ENCODE assay signal across 18 mouse cellular contexts in genomic region chr5:146818906-146819623, GRCm38 (mm10). TPM values are rescaled to one million over a fixed set of nuclear protein-coding genes. Genes with fewer than 3 reads are reported as not detected.
DNase-seq lines count a peak whose midpoint lies in the region; ATAC-seq and TF ChIP-seq lines count a peak whose summit lies in the region.
"Had no signal": no experiment of that assay in that cellular context is flagged by ENCODE, and none has a peak within 500 bp of the region (broad histone marks: within the 10 kb centered on the region; RNA-seq: fewer than 3 reads in every experiment).

No protein-coding gene starts in this region.

- peak overlapping the region; percentile 42; the same call in 1 of the 2 replicates for H3K27ac ChIP-seq in neural tube, embryonic 13.5 days (replicated peaks)
- peak overlapping the region; percentile 20; the same call in 1 of the 2 replicates for H3K27ac ChIP-seq in small intestine, adult 2 months (ENCODE audit: insufficient read depth, low read depth, low read length)
- no peak overlapping the region for H3K27ac ChIP-seq in stomach, postnatal 0 days (replicated peaks)
- H3K27ac ChIP-seq: embryonic facial prominence, embryonic 12.5 days; intestine, embryonic 15.5 days; left cerebral cortex, adult 2 months had no signal

- no peak overlapping the region for H3K4me2 ChIP-seq in neural tube, embryonic 13.5 days
- no peak overlapping the region for H3K4me2 ChIP-seq in stomach, postnatal 0 days (replicated peaks; ENCODE audit: low read depth)
- H3K4me2 ChIP-seq: embryonic facial prominence, embryonic 12.5 days; intestine, embryonic 15.5 days; midbrain, embryonic 11.5 days had no signal

- H3K9ac ChIP-seq in neural tube, embryonic 13.5 days: no peak overlapping the region
- H3K9ac ChIP-seq in stomach, postnatal 0 days (ENCODE audit: low read length): no peak overlapping the region
- H3K9ac ChIP-seq: embryonic facial prominence, embryonic 12.5 days; intestine, embryonic 15.5 days had no signal

- WGBS in neural tube, embryonic 13.5 days: 58% methylated on average over 8 of the region's 8 CpGs
- 45% methylated on average over 8 of the region's 8 CpGs for WGBS in small intestine, adult 2 months
- 73% methylated on average over 8 of the region's 8 CpGs for WGBS in stomach, postnatal 0 days

- H3K9me3 ChIP-seq in neural tube, embryonic 13.5 days: no peaks in the 10 kb centered on the region
- no peaks in the 10 kb centered on the region for H3K9me3 ChIP-seq in stomach, postnatal 0 days (ENCODE audit: control insufficient read depth, low read length)
- H3K9me3 ChIP-seq: embryonic facial prominence, embryonic 12.5 days; intestine, embryonic 15.5 days had no signal

- ATAC-seq in neural tube, embryonic 13.5 days (ENCODE audit: low read depth): peak; percentile 40; the same call in 1 of the 2 replicates
- ATAC-seq in common myeloid progenitor, adult 5-6 weeks (replicated peaks; ENCODE audit: low read depth, poor library complexity, severe bottlenecking): peak; percentile 78
- ATAC-seq in stomach, postnatal 0 days (ENCODE audit: low FRiP score, low TSS enrichment): no peak
- ATAC-seq: forebrain, embryonic 14.5 days; intestine, embryonic 15.5 days had no signal

- H3K36me3 ChIP-seq in neural tube, embryonic 13.5 days: no peaks in the 10 kb centered on the region
- no peaks in the 10 kb centered on the region for H3K36me3 ChIP-seq in small intestine, adult 2 months (ENCODE audit: control insufficient read depth, insufficient read depth, low read length)
- no peaks in the 10 kb centered on the region for H3K36me3 ChIP-seq in stomach, postnatal 0 days (ENCODE audit: control insufficient read depth, insufficient read depth, low read length)
- H3K36me3 ChIP-seq: embryonic facial prominence, embryonic 12.5 days; intestine, embryonic 15.5 days had no signal

- TF ChIP-seq POLR2A in small intestine, adult 2 months (IDR thresholded peaks at IDR 0.05; ENCODE audit: low read depth, low read length): no peak

- TF ChIP-seq EP300 in stomach, postnatal 0 days (optimal IDR thresholded peaks at IDR 0.05): no peak

- peak; percentile 84 to 89 for DNase-seq in adrenal gland, adult (ENCODE audit: inconsistent age in 2 of 2, low spot score in 1 of 2)
- no peak for DNase-seq in adrenal gland, postnatal 4 days (ENCODE audit: low spot score in 2 of 2)
- DNase-seq in neural tube, embryonic 10.5 days (ENCODE audit: extremely low spot score, low spot score): no peak
- DNase-seq in stomach, postnatal 0 days (ENCODE audit: low spot score): no peak
- no peak for DNase-seq in thymus, postnatal 4 days
- DNase-seq: cerebellum, adult 8-10 months; heart, postnatal 10 days; lung, adult 18-20 months; spleen, adult 18-20 months; thymus, postnatal 14 days had no signal

- H3K4me3 ChIP-seq in neural tube, embryonic 13.5 days: no peak overlapping the region
- no peak overlapping the region for H3K4me3 ChIP-seq in small intestine, adult 2 months (ENCODE audit: low read depth, low read length)
- no peak overlapping the region for H3K4me3 ChIP-seq in stomach, postnatal 0 days (ENCODE audit: low read depth, low read length)
- H3K4me3 ChIP-seq: embryonic facial prominence, embryonic 12.5 days; intestine, embryonic 15.5 days; left cerebral cortex, adult 2 months had no signal

- TF ChIP-seq CTCF in small intestine, adult 2 months (IDR thresholded peaks at IDR 0.05; ENCODE audit: extremely low read depth, insufficient read length, insufficient replicate concordance, low read depth, low read length): no peak
- no peak for TF ChIP-seq CTCF in stomach, postnatal 0 days (IDR thresholded peaks at IDR 0.05; ENCODE audit: low read depth)

- peaks cover 9% of the 10 kb centered on the region for H3K4me1 ChIP-seq in neural tube, embryonic 13.5 days (replicated peaks)
- peaks cover 5% of the 10 kb centered on the region for H3K4me1 ChIP-seq in small intestine, adult 2 months (ENCODE audit: control insufficient read depth, insufficient read depth, insufficient read length, low read length)
- no peaks in the 10 kb centered on the region for H3K4me1 ChIP-seq in stomach, postnatal 0 days (replicated peaks; ENCODE audit: control insufficient read depth, insufficient read depth)
- H3K4me1 ChIP-seq: embryonic facial prominence, embryonic 12.5 days; intestine, embryonic 15.5 days had no signal

- H3K27me3 ChIP-seq in neural tube, embryonic 13.5 days: no peaks in the 10 kb centered on the region
- H3K27me3 ChIP-seq in small intestine, adult 2 months (ENCODE audit: control insufficient read depth, insufficient read depth, low read length): no peaks in the 10 kb centered on the region
- H3K27me3 ChIP-seq in stomach, postnatal 0 days (ENCODE audit: control insufficient read depth, insufficient read depth, low read length): no peaks in the 10 kb centered on the region
- H3K27me3 ChIP-seq: embryonic facial prominence, embryonic 12.5 days; intestine, embryonic 15.5 days had no signal

RNA-seq across cellular contexts. Expression of gene Rpl21, which starts 13.6 kb away (rescaled TPM):
- 100 to 1,000 TPM; 378 to 411 TPM for total RNA-seq in adrenal gland, postnatal 4 days (2021)
- polyA plus RNA-seq in neural tube, embryonic 13.5 days (2015; fragmentation: Nextera tagmentation; extraction: Ambion mirVana): 364 and 418 TPM in 2 replicates
- total RNA-seq in common myeloid progenitor, adult 5-6 weeks (2017): 2,931 and 3,145 TPM in 2 replicates
- 15.6 and 16.3 TPM in 2 replicates for polyA plus RNA-seq in small intestine, adult 2 months (2012; rRNA removed)
- 515 and 522 TPM in 2 replicates for polyA plus RNA-seq in stomach, postnatal 0 days (2015; fragmentation: Nextera tagmentation; extraction: Ambion mirVana)

RNA-seq across cellular contexts. Expression of gene Usp12, which starts 24.3 kb away (rescaled TPM):
- 10 to 100 TPM; 35.8 to 36.3 TPM for total RNA-seq in adrenal gland, postnatal 4 days (2021)
- 22.3 and 22.5 TPM in 2 replicates for polyA plus RNA-seq in neural tube, embryonic 13.5 days (2015; fragmentation: Nextera tagmentation; extraction: Ambion mirVana)
- 35.5 and 42.5 TPM in 2 replicates for total RNA-seq in common myeloid progenitor, adult 5-6 weeks (2017)
- polyA plus RNA-seq in small intestine, adult 2 months (2012; rRNA removed): 5.8 and 16.7 TPM in 2 replicates
- polyA plus RNA-seq in stomach, postnatal 0 days (2015; fragmentation: Nextera tagmentation; extraction: Ambion mirVana): 10.4 and 10.5 TPM in 2 replicates

RNA-seq across cellular contexts. Expression of gene Rasl11a, which starts 25.8 kb away (rescaled TPM):
- 10 to 100 TPM in 1 of 2 experiments, 1 to 10 TPM in 1; 8.5 to 18.1 TPM for total RNA-seq in adrenal gland, postnatal 4 days (2021)
- 23.1 and 24.9 TPM in 2 replicates for polyA plus RNA-seq in neural tube, embryonic 13.5 days (2015; fragmentation: Nextera tagmentation; extraction: Ambion mirVana)
- 1.2 TPM in 2 replicates for total RNA-seq in common myeloid progenitor, adult 5-6 weeks (2017)
- 5.8 TPM in 2 replicates for polyA plus RNA-seq in small intestine, adult 2 months (2012; rRNA removed)
- polyA plus RNA-seq in stomach, postnatal 0 days (2015; fragmentation: Nextera tagmentation; extraction: Ambion mirVana): 13.7 and 13.8 TPM in 2 replicates

Comparison
In these comparisons a context has a peak if more than half of its experiments do, and no peak if none do; other contexts are left out.
1. DNase-seq: peak in adrenal gland, adult (2 of 2); none in adrenal gland, postnatal 4 days (0 of 2), neural tube, embryonic 10.5 days (single experiment), stomach, postnatal 0 days (single experiment) and thymus, postnatal 4 days (single experiment).
2. RNA of gene Rpl21, which starts 13.6 kb away (polyA plus RNA-seq): 515 to 522 TPM in stomach, postnatal 0 days and 364 to 418 TPM in neural tube, embryonic 13.5 days; 15.6 to 16.3 TPM in small intestine, adult 2 months; every median in the first group is over 10 times any median in the second.